Mouse (Mus musculus) neural tube, embryonic 11.5 days (tissue): ENCODE results near the gene Gm2035. TPM values are rescaled to one million over a fixed set of nuclear protein-coding genes. Genes with fewer than 3 reads are reported as not detected.
"Not testable (repeated sequence)": the region's sequence is repeated elsewhere in the genome, so short reads cannot be mapped to it uniquely, and the experiment has no call there.

Source experiments
- ATAC-seq: fragments of 200-750 bp; cut with Nextera tagmentation; 2 replicates; pipeline ENCODE4 v1.8.0; 2017; ENCODE audit warnings: moderate number of reproducible peaks, mild to moderate bottlenecking, moderate TSS enrichment, moderate library complexity; ENCODE audit not compliant: insufficient read depth, low FRiP score, low TSS enrichment
- DNase-seq: peaks from one replicate; pipeline ENCODE4 v3.0.0-alpha.2; 2015; ENCODE audit warnings: low spot score
- H3K27ac ChIP-seq: fragments of 300-500 bp; sonication (generic); 2 replicates; pipeline ENCODE4 v1.5.1; 2014; ENCODE audit warnings: low read depth, mild to moderate bottlenecking, low read length
- H3K27me3 ChIP-seq: fragments of 300-500 bp; sonication (generic); 2 replicates; pipeline ENCODE4 v1.6.1; 2014; ENCODE audit warnings: mild to moderate bottlenecking, low read length, mixed read lengths; ENCODE audit not compliant: control insufficient read depth, insufficient read depth
- H3K36me3 ChIP-seq: fragments of 300-500 bp; sonication (generic); 2 replicates; pipeline ENCODE4 v1.6.1; 2014; ENCODE audit warnings: mild to moderate bottlenecking, low read length, moderate library complexity, mixed read lengths; ENCODE audit not compliant: control insufficient read depth, insufficient read depth
- H3K4me1 ChIP-seq: fragments of 300-500 bp; sonication (generic); 2 replicates; pipeline ENCODE4 v1.6.1; 2014; ENCODE audit warnings: low read length, mixed read lengths; ENCODE audit not compliant: control insufficient read depth, insufficient read depth
- H3K4me2 ChIP-seq: fragments of 300-500 bp; sonication (generic); 2 replicates; pipeline ENCODE4 v1.6.1; 2014; ENCODE audit warnings: low read depth, mild to moderate bottlenecking, moderate library complexity
- H3K4me3 ChIP-seq: fragments of 300-500 bp; sonication (generic); 2 replicates; pipeline ENCODE4 v1.5.1; 2014; ENCODE audit warnings: low read depth, low read length
- H3K9ac ChIP-seq: fragments of 300-500 bp; sonication (generic); 2 replicates; pipeline ENCODE4 v1.6.1; 2014; ENCODE audit warnings: mild to moderate bottlenecking, low read length
- H3K9me3 ChIP-seq: fragments of 300-500 bp; sonication (generic); 2 replicates; pipeline ENCODE4 v1.6.1; 2016; ENCODE audit warnings: low read length; ENCODE audit not compliant: control insufficient read depth
- WGBS: fragments of 180-500 bp; shearing (Covaris S2); extraction: QIAGEN DNeasy Blood & Tissue Kit; methylation state at CpG from one replicate; pipeline ENCODE4 v1.1.7; 2014; 5-methylcytosine and 5-hydroxymethylcytosine counted together
- polyA plus RNA-seq: library from polyadenylated mRNA; unstranded; fragments of >200 nt; fragmentation: Nextera tagmentation; extraction: Ambion mirVana; gene quantifications from 2 replicates; pipeline ENCODE4 v1.2.1, GENCODE M21; 2014

Gene Gm2035
- not detected in 2 replicates for polyA plus RNA-seq

DNA sequence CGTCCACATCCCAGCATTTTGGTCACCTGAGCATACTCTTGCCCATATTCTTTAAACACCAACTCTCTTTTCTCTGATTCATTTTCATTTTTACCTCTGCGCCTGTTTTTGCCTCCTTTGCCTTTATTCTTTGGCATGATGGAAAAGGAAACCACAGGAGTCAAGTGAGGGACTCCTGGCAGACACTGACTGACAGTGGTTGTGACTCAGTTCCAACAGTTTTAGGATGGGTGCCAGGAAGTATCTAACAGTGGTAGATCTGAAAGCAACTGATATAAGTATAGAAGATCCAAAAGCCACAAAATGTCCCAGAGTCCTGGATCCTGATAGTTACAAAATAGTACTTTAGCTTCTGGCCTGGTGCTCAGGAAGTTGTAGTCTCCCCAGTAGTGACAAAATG is at the start of gene Gm2035:
Gene Gm2035, minus strand, starts transcription at position 137 of the 400 bp plus-strand sequence.
- not testable (repeated sequence) for DNase-seq, H3K36me3 ChIP-seq, H3K9ac ChIP-seq, H3K27me3 ChIP-seq, ATAC-seq, H3K9me3 ChIP-seq, H3K4me1 ChIP-seq, H3K27ac ChIP-seq, H3K4me2 ChIP-seq, H3K4me3 ChIP-seq
- WGBS = 80% methylated on average over 2 of the region's 2 CpGs

DNA sequence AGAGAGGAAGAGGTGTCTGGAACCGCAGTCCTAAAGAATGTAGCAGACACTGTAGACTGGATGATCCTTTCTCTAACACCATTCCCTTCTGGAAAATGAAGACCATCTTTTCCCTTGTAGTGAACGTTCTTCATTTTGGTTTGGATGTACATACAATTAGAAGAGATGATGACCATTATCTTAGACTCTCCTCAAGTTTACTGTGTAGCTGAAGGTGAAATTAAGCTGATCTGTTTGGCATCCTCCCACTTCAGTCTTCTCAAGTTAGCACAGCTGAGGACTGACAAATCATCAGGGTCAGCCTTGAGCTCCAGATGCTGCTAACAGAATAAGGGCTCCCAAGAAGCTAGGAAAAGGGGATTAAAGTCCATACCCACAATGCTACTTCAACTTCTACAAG is 34.1 kb upstream of the Gm2035 start, which contains the start of gene Gm2042:
Gene Gm2042, plus strand, starts transcription at position 301 of the 400 bp plus-strand sequence.
- WGBS = 90% methylated on average over 2 of the region's 2 CpGs
- H3K9ac ChIP-seq, DNase-seq, H3K36me3 ChIP-seq, H3K4me3 ChIP-seq, H3K27ac ChIP-seq, ATAC-seq, H3K9me3 ChIP-seq, H3K4me1 ChIP-seq, H3K27me3 ChIP-seq, H3K4me2 ChIP-seq: not testable (repeated sequence)

DNA sequence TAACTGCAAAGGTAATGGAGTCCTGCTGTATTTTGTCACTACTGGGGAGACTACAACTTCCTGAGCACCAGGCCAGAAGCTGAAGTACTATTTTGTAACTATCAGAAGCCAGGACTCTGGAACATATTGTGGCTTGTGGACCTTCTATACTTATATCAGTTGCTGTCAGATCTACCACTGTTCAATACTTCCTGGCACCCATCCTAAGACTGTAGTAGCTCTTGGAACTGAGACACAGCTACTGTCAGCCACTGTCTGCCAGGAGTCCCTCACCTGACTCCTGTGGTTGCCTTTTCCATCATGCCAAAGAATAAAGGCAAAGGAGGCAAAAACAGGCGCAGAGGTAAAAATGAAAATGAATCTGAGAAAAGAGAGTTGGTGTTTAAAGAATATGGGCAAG is 24.6 kb downstream of the Gm2035 start, which contains the start of gene Gm2022:
Gene Gm2022, plus strand, starts transcription at position 301 of the 400 bp plus-strand sequence.
- not testable (repeated sequence) for H3K27me3 ChIP-seq, H3K4me1 ChIP-seq, H3K4me3 ChIP-seq, H3K9ac ChIP-seq, DNase-seq, H3K36me3 ChIP-seq, H3K9me3 ChIP-seq, ATAC-seq, H3K27ac ChIP-seq, H3K4me2 ChIP-seq
- WGBS = 86% methylated on average over 1 of the region's 1 CpGs

DNA sequence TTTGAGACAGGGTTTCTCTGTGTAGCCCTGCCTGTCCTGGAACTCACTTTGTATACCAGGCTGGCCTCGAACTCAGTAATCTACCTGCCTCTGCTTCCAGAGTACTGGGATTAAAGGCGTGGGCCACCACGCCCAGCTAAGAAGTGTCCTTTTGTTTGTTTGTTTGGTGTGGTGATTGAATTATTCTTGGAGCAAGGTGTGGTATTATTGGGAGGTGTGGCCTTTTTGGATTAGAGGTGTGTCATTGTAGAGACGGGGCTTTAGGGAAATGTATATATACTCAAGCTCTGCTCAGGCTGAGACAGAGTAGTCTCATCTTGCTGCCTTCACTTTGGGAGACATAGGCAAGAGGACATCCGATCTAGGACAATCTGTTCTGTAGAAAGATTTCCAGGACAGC is 45.9 kb downstream of the Gm2035 start, which contains the start of gene Gm2016:
Gene Gm2016, plus strand, starts transcription at position 301 of the 400 bp plus-strand sequence.
- H3K4me1 ChIP-seq, H3K36me3 ChIP-seq, H3K9ac ChIP-seq, H3K27ac ChIP-seq, DNase-seq, H3K4me2 ChIP-seq, H3K4me3 ChIP-seq, ATAC-seq, H3K9me3 ChIP-seq, H3K27me3 ChIP-seq: not testable (repeated sequence)
- 85% methylated on average over 5 of the region's 5 CpGs for WGBS

Other genes with a start within 250 kb of the Gm2035 start
- not detected in 2 replicates for gene Gm21319, start 144.1 kb downstream of the Gm2035 start, polyA plus RNA-seq
- not detected in 2 replicates for gene Gm21936, start 124.3 kb downstream of the Gm2035 start, polyA plus RNA-seq
- not detected in 2 replicates for gene BB287469, start 103.3 kb downstream of the Gm2035 start, polyA plus RNA-seq
- gene Gm2001, start 77.5 kb downstream of the Gm2035 start, polyA plus RNA-seq = not detected in 2 replicates
- gene Gm2016, start 45.8 kb downstream of the Gm2035 start, polyA plus RNA-seq = not detected in 2 replicates
- not detected in 2 replicates for gene Gm2022, start 24.5 kb downstream of the Gm2035 start, polyA plus RNA-seq
- gene Gm2042, start 34.2 kb upstream of the Gm2035 start, polyA plus RNA-seq = not detected in 2 replicates
- gene Gm2075, start 92.0 kb upstream of the Gm2035 start, polyA plus RNA-seq = not detected in 2 replicates
- gene Gm6803, start 98.9 kb upstream of the Gm2035 start, polyA plus RNA-seq = not detected in 2 replicates
- not detected in 2 replicates for gene Gm2056, start 107.1 kb upstream of the Gm2035 start, polyA plus RNA-seq
- not detected in 2 replicates for gene Gm16368, start 163.8 kb upstream of the Gm2035 start, polyA plus RNA-seq